In the genomic region with DNA sequence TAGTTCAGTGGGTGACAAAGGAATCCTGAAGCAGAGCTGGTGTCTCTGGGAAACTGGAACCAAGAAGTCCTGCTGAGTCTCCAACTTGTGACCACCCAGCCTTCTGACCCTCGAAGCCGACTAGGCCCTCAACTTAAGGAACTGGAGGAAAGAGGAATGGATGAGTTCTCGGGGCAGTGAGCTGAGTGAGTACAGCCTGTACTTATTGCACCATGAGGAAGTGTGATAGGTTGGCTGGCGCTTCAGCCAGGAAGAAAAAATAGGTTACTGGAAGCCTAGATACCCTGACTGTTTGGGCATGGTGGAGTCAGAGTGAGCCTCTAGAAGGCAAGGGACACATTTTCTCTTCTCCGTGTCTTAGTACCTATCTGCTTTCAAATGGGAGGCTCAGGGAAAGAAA, we compare ENCODE assay signal across 15 mouse cellular contexts. TPM values are rescaled to one million over a fixed set of nuclear protein-coding genes. Genes with fewer than 3 reads are reported as not detected.
DNase-seq lines count a peak whose midpoint lies in the region; ATAC-seq and TF ChIP-seq lines count a peak whose summit lies in the region.
"Had no signal": no experiment of that assay in that cellular context is flagged by ENCODE, and none has a peak within 500 bp of the region (broad histone marks: within the 10 kb centered on the region; RNA-seq: fewer than 3 reads in every experiment).

No protein-coding gene starts in this region.

- no peak overlapping the region for H3K27ac ChIP-seq in MEL (ENCODE audit: control insufficient read depth, low read depth, low read length)
- peak overlapping the region; percentile 34 for H3K27ac ChIP-seq in macrophage
- no peak overlapping the region for H3K27ac ChIP-seq in forebrain, embryonic 16.5 days (ENCODE audit: low read length)
- no peak overlapping the region for H3K27ac ChIP-seq in kidney, embryonic 15.5 days
- H3K27ac ChIP-seq: forebrain, embryonic 13.5 days; limb, embryonic 10.5 days; midbrain, embryonic 13.5 days had no signal

- TF ChIP-seq RAD21 in MEL (IDR thresholded peaks at IDR 0.05; ENCODE audit: low read depth, low read length), result no peak

- H3K4me1 ChIP-seq in MEL (ENCODE audit: control insufficient read depth in 1 of 2, insufficient read depth in 2 of 2, low read length in 2 of 2), result peaks cover 0 to 3% of the 10 kb centered on the region in 2 experiments; a peak in 1 of 4 replicates
- peaks cover 18% of the 10 kb centered on the region for H3K4me1 ChIP-seq in forebrain, embryonic 16.5 days (replicated peaks; ENCODE audit: control insufficient read depth, insufficient read depth, low read length)
- H3K4me1 ChIP-seq in kidney, embryonic 15.5 days, result peaks cover 13% of the 10 kb centered on the region

- no peak for TF ChIP-seq CTCF in MEL (IDR thresholded peaks at IDR 0.05 in 2 of 3, conservative IDR thresholded peaks at IDR 0.05 in 1 of 3; ENCODE audit: control insufficient read depth in 1 of 3, insufficient read depth in 1 of 3, low read depth in 2 of 3, low read length in 3 of 3, poor library complexity in 1 of 3, severe bottlenecking in 1 of 3)

- peak; percentile 68 for DNase-seq in gastrocnemius, adult 18-20 months (ENCODE audit: low spot score)
- DNase-seq in gastrocnemius, postnatal 4 days (ENCODE audit: low spot score in 2 of 2), result no peak
- peak; percentile 38 for DNase-seq in layer of hippocampus, adult 9-11 months
- no peak for DNase-seq in layer of hippocampus, adult 11-12 months (ENCODE audit: low spot score)
- DNase-seq in MEL (ENCODE audit: low read depth, low spot score), result peak; percentile 29
- DNase-seq: cerebellum, adult 9-10 months; embryo, embryonic 11 days; kidney, adult 9 months; lung, embryonic 14.5 days had no signal

- ATAC-seq in forebrain, embryonic 16.5 days, result no peak
- ATAC-seq in kidney, embryonic 15.5 days (replicated peaks; ENCODE audit: low FRiP score), result no peak
- ATAC-seq: forebrain, embryonic 13.5 days; midbrain, embryonic 13.5 days had no signal

- TF ChIP-seq POLR2A in MEL (IDR thresholded peaks at IDR 0.05; ENCODE audit: control insufficient read depth in 1 of 2, insufficient read depth in 1 of 2, low read depth in 1 of 2, low read length in 2 of 2, poor library complexity in 1 of 2), result no peak

- H3K79me2 ChIP-seq in MEL (ENCODE audit: control insufficient read depth, insufficient read depth, low read length, poor library complexity) (no peaks in the 10 kb centered on the region), macrophage (ENCODE audit: inconsistent target) (peaks cover 13% of the 10 kb centered on the region; the same call in 1 of the 2 replicates)

- WGBS in macrophage (ENCODE audit: missing documents), result 8% methylated on average over 5 of the region's 5 CpGs
- WGBS in forebrain, embryonic 16.5 days, result 87% methylated on average over 5 of the region's 5 CpGs
- WGBS in kidney, embryonic 15.5 days, result 84% methylated on average over 5 of the region's 5 CpGs

- H3K9ac ChIP-seq in MEL (ENCODE audit: control insufficient read depth, low read depth, low read length, poor library complexity, severe bottlenecking), result no peak overlapping the region
- no peak overlapping the region for H3K9ac ChIP-seq in forebrain, embryonic 16.5 days (replicated peaks; ENCODE audit: low read depth, low read length)
- no peak overlapping the region for H3K9ac ChIP-seq in kidney, embryonic 15.5 days
- H3K9ac ChIP-seq: forebrain, embryonic 13.5 days; lung, embryonic 14.5 days; midbrain, embryonic 13.5 days had no signal

- TF ChIP-seq EP300 in MEL (IDR thresholded peaks at IDR 0.05; ENCODE audit: low read depth in 1 of 2, low read length in 2 of 2), result no peak

- peaks cover 0 to 6% of the 10 kb centered on the region in 2 experiments; a peak in 3 of 4 replicates for H3K27me3 ChIP-seq in MEL (ENCODE audit: control insufficient read depth in 1 of 2, insufficient read depth in 2 of 2, low read length in 2 of 2)
- peaks cover 13% of the 10 kb centered on the region; the same call in 1 of the 2 replicates for H3K27me3 ChIP-seq in forebrain, embryonic 16.5 days (replicated peaks; ENCODE audit: control insufficient read depth, insufficient read depth, low read length)
- peaks cover 35% of the 10 kb centered on the region for H3K27me3 ChIP-seq in kidney, embryonic 15.5 days

- no peak overlapping the region for H3K4me2 ChIP-seq in forebrain, embryonic 16.5 days (ENCODE audit: low read length)
- no peak overlapping the region for H3K4me2 ChIP-seq in kidney, embryonic 15.5 days
- H3K4me2 ChIP-seq: forebrain, embryonic 13.5 days; lung, embryonic 14.5 days; midbrain, embryonic 13.5 days had no signal

- H3K9me3 ChIP-seq in MEL (replicated peaks; ENCODE audit: insufficient read depth, low read length), result no peaks in the 10 kb centered on the region
- H3K9me3 ChIP-seq in forebrain, embryonic 16.5 days (ENCODE audit: control insufficient read depth, low read length), result no peaks in the 10 kb centered on the region
- no peaks in the 10 kb centered on the region for H3K9me3 ChIP-seq in kidney, embryonic 15.5 days (replicated peaks)
- H3K9me3 ChIP-seq: forebrain, embryonic 13.5 days; midbrain, embryonic 13.5 days had no signal

- H3K36me3 ChIP-seq in MEL (ENCODE audit: control insufficient read depth in 1 of 2, insufficient read depth in 2 of 2, low read length in 2 of 2) (peaks cover 0 to 2% of the 10 kb centered on the region in 2 experiments; a peak in 1 of 4 replicates), macrophage (ENCODE audit: inconsistent target) (no peaks in the 10 kb centered on the region)
- no peaks in the 10 kb centered on the region for H3K36me3 ChIP-seq in forebrain, embryonic 16.5 days (ENCODE audit: control insufficient read depth, insufficient read depth)
- no peaks in the 10 kb centered on the region for H3K36me3 ChIP-seq in kidney, embryonic 15.5 days
- H3K36me3 ChIP-seq: limb, embryonic 10.5 days; midbrain, embryonic 13.5 days had no signal

- H3K4me3 ChIP-seq in MEL (ENCODE audit: control insufficient read depth in 1 of 2, insufficient read depth in 1 of 2, low read depth in 2 of 2, low read length in 2 of 2) (no peak overlapping the region), macrophage (ENCODE audit: inconsistent target) (no peak overlapping the region)
- no peak overlapping the region for H3K4me3 ChIP-seq in forebrain, embryonic 16.5 days (replicated peaks; ENCODE audit: low read length)
- no peak overlapping the region for H3K4me3 ChIP-seq in kidney, embryonic 15.5 days (replicated peaks)
- H3K4me3 ChIP-seq: forebrain, embryonic 13.5 days; limb, embryonic 10.5 days; midbrain, embryonic 13.5 days had no signal

TF ChIP-seq in MEL, 35 proteins besides CTCF, POLR2A, EP300 and RAD21:
- TF ChIP-seq KAT2A (conservative IDR thresholded peaks at IDR 0.05; ENCODE audit: low read depth, low read length) (no peak), TCF12 (IDR thresholded peaks at IDR 0.05; ENCODE audit: low read depth, low read length) (no peak), MAFK (IDR thresholded peaks at IDR 0.05; ENCODE audit: borderline replicate concordance, low read depth, low read length) (no peak)
TF ChIP-seq in MEL: peak in this region for 0.

RNA-seq across cellular contexts. Expression of a gene that starts 3.4 kb away (rescaled TPM):
- 10 to 100 TPM; 17.6 to 29.5 TPM for total RNA-seq in gastrocnemius, adult 18-20 months (2021)
- total RNA-seq in gastrocnemius, postnatal 4 days (2021), result 10 to 100 TPM; 10.1 to 10.4 TPM
- 0.10 and 0.50 TPM in 2 replicates for total RNA-seq in MEL (2012; rRNA removed)
- polyA plus RNA-seq in MEL (2012; ENCODE audit: insufficient read depth in 1 of 2, insufficient read length in 2 of 2, low read depth in 1 of 2, low replicate concordance in 2 of 2, missing spikeins in 1 of 2) (under 1 TPM in 1 of 2 experiments, not detected in 1; 0.95 TPM), macrophage (2018) (3.8 to 15.2 TPM (median 9.5 TPM) in 3 replicates)
- total RNA-seq in macrophage (2018; cell fraction: chromatin; rRNA removed), result 100 to 1,000 TPM in 17 of 26 experiments, 10 to 100 TPM in 9; 38.9 to 936 (median 232) TPM
- 10 to 100 TPM in 18 of 26 experiments, 1 to 10 TPM in 8; 6.0 to 74.5 (median 32.4) TPM for total RNA-seq in macrophage (2018; cell fraction: cytosol; rRNA removed)
- total RNA-seq in macrophage (2018; cell fraction: nucleus; rRNA removed), result 100 to 1,000 TPM in 17 of 26 experiments, 10 to 100 TPM in 9; 32.4 to 716 (median 209) TPM
- 0.39 and 0.80 TPM in 2 replicates for polyA plus RNA-seq in forebrain, embryonic 16.5 days (2015; fragmentation: Nextera tagmentation; extraction: Ambion mirVana)
- polyA plus RNA-seq in kidney, embryonic 15.5 days (2015; fragmentation: Nextera tagmentation; extraction: Ambion mirVana), result 2.1 and 2.2 TPM in 2 replicates

Comparison
In these comparisons a context has a peak if more than half of its experiments do, and no peak if none do; other contexts are left out.
1. DNase-seq: peak in gastrocnemius, adult 18-20 months (single experiment), layer of hippocampus, adult 9-11 months (single experiment) and MEL (single experiment); none in gastrocnemius, postnatal 4 days (0 of 2) and layer of hippocampus, adult 11-12 months (single experiment).